Mouse (Mus musculus): ENCODE data around the gene Angptl8.
"Not testable (repeated sequence)": the region's sequence is repeated elsewhere in the genome, so short reads cannot be mapped to it uniquely, and the experiment has no call there.

Angptl8 gene

GRCm38 (mm10) chr9:21835258-21835912 lies at the start of gene Angptl8:
TSS of gene Angptl8 (plus strand) at chr9:21835510.
- no peak for DNase-seq (ENCODE audit: low read depth, low spot score)

- not testable (repeated sequence) for DNase-seq (ENCODE audit: low read depth, low spot score)
Measured at GRCm38 (mm10) chr9:21786309-21786708, 49.0 kb upstream of the Angptl8 start.

GRCm38 (mm10) chr9:21786906-21787305 lies 48.4 kb upstream of the Angptl8 start:
- DNase-seq (ENCODE audit: low read depth, low spot score), result peak; percentile 69

GRCm38 (mm10) chr9:21787654-21788053 lies 47.7 kb upstream of the Angptl8 start:
- DNase-seq (ENCODE audit: low read depth, low spot score), result no peak

- DNase-seq (ENCODE audit: low read depth, low spot score), result no peak
Measured at GRCm38 (mm10) chr9:21788234-21788633, 47.1 kb upstream of the Angptl8 start.

GRCm38 (mm10) chr9:21791861-21792260 lies 43.4 kb upstream of the Angptl8 start:
- DNase-seq (ENCODE audit: low read depth, low spot score), result no peak

GRCm38 (mm10) chr9:21792644-21793043 lies 42.7 kb upstream of the Angptl8 start:
- DNase-seq (ENCODE audit: low read depth, low spot score), result no peak

GRCm38 (mm10) chr9:21793507-21793906 lies 41.8 kb upstream of the Angptl8 start:
- DNase-seq (ENCODE audit: low read depth, low spot score), result not testable (repeated sequence)

- DNase-seq (ENCODE audit: low read depth, low spot score), result no peak
Measured at GRCm38 (mm10) chr9:21794344-21794834, 40.9 kb upstream of the Angptl8 start.

GRCm38 (mm10) chr9:21794925-21795324 lies 40.4 kb upstream of the Angptl8 start:
- DNase-seq (ENCODE audit: low read depth, low spot score), result no peak

GRCm38 (mm10) chr9:21795579-21795978 lies 39.7 kb upstream of the Angptl8 start:
- DNase-seq (ENCODE audit: low read depth, low spot score), result no peak

- no peak for DNase-seq (ENCODE audit: low read depth, low spot score)
Measured at GRCm38 (mm10) chr9:21796259-21796658, 39.1 kb upstream of the Angptl8 start.

GRCm38 (mm10) chr9:21796919-21797318 lies 38.4 kb upstream of the Angptl8 start:
- DNase-seq (ENCODE audit: low read depth, low spot score), result no peak

GRCm38 (mm10) chr9:21797921-21798344 lies 37.4 kb upstream of the Angptl8 start:
- DNase-seq (ENCODE audit: low read depth, low spot score), result peak; percentile 78

GRCm38 (mm10) chr9:21798345-21799009 lies 36.8 kb upstream of the Angptl8 start, which contains the start of gene Kank2:
TSS of gene Kank2 (minus strand) at chr9:21798744.
- peak; percentile 89 for DNase-seq (ENCODE audit: low read depth, low spot score)

- DNase-seq (ENCODE audit: low read depth, low spot score), result no peak
Measured at GRCm38 (mm10) chr9:21799010-21799350, 36.3 kb upstream of the Angptl8 start.

GRCm38 (mm10) chr9:21801121-21801520 lies 34.2 kb upstream of the Angptl8 start:
- DNase-seq (ENCODE audit: low read depth, low spot score), result no peak

- DNase-seq (ENCODE audit: low read depth, low spot score), result no peak
Measured at GRCm38 (mm10) chr9:21801591-21801990, 33.7 kb upstream of the Angptl8 start.

GRCm38 (mm10) chr9:21803986-21804644 lies 31.2 kb upstream of the Angptl8 start:
- peak; percentile 88 for DNase-seq (ENCODE audit: low read depth, low spot score)

- DNase-seq (ENCODE audit: low read depth, low spot score), result no peak
Measured at GRCm38 (mm10) chr9:21806363-21806762, 28.9 kb upstream of the Angptl8 start.

- no peak for DNase-seq (ENCODE audit: low read depth, low spot score)
Measured at GRCm38 (mm10) chr9:21806976-21807375, 28.3 kb upstream of the Angptl8 start.

GRCm38 (mm10) chr9:21808561-21808960 lies 26.7 kb upstream of the Angptl8 start:
- no peak for DNase-seq (ENCODE audit: low read depth, low spot score)

- DNase-seq (ENCODE audit: low read depth, low spot score), result no peak
Measured at GRCm38 (mm10) chr9:21811170-21811569, 24.1 kb upstream of the Angptl8 start.
